In the genomic region with DNA sequence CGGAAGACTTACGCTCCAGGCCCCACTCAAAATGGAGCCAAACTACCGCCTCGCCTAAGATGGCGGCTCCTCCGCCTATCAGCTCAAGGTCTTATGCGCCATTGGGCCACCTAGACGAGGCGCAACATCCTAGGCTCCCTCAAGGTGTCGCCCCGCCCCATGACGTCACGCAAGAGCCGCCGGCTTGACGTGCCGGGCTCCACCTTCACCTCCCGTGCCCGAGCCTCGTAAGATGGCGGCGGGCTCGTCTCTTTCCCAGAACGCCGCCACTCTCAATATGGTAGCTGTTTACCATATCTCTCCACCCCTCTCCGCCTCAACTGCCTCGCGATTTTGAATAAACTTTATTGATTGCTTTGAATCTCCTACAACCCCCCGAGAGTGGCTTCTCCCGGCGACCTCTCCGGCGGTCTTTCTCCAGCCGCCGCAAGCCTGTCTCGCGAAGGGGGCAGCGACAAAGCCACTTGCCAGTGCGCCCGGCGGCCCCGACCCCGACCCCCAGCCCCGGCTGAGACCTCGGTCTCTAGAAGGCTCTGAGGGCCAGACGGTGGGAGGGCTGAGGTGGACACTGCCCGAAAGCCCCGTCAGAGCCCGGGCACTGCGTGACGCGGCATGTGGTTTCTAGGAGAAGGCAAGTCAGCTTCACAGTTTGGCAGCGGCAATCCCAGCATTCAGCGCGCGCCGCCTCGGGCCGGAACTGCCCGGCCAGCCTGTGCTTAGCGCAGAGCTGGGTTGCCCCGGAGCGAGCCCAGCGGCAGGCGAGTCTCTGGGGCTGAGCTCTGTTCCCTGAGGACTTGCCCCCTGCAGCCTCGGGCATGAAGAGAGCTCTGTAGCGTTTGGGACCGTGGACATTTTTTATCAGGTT, we compare ENCODE assay signal across 8 mouse cellular contexts. TPM values are rescaled to one million over a fixed set of nuclear protein-coding genes. Genes with fewer than 3 reads are reported as not detected.
DNase-seq lines count a peak whose midpoint lies in the region; ATAC-seq and TF ChIP-seq lines count a peak whose summit lies in the region.

A gene (plus strand): TSS at position 215 of the 865 bp plus-strand sequence.

- peak within 1 kb of the TSS; percentile 54 for H3K4me3 ChIP-seq in embryonic facial prominence, embryonic 13.5 days
- H3K4me3 ChIP-seq in kidney, adult 2 months (ENCODE audit: insufficient read depth, low read depth, low read length): peak within 1 kb of the TSS; percentile 71
- peak within 1 kb of the TSS; percentile 53 for H3K4me3 ChIP-seq in limb, embryonic 12.5 days (replicated peaks)
- peak within 1 kb of the TSS; percentile 64 for H3K4me3 ChIP-seq in midbrain, embryonic 15.5 days
- H3K4me3 ChIP-seq in spleen, adult 2 months (ENCODE audit: extremely low read depth, insufficient read depth, insufficient read length): peak within 1 kb of the TSS; percentile 85

- peak; percentile 96 for ATAC-seq in embryonic facial prominence, embryonic 13.5 days (ENCODE audit: insufficient number of reproducible peaks, insufficient read depth, low FRiP score, low TSS enrichment, low read depth)
- peak; percentile 97 for ATAC-seq in limb, embryonic 12.5 days (ENCODE audit: insufficient number of reproducible peaks, insufficient read depth, low FRiP score, low TSS enrichment, low read depth)
- peak; percentile 97 for ATAC-seq in midbrain, embryonic 15.5 days (replicated peaks)

- peak within 1 kb of the TSS; percentile 63 for H3K4me2 ChIP-seq in embryonic facial prominence, embryonic 13.5 days
- H3K4me2 ChIP-seq in limb, embryonic 12.5 days: peak within 1 kb of the TSS; percentile 64
- H3K4me2 ChIP-seq in midbrain, embryonic 15.5 days: peak within 1 kb of the TSS; percentile 62

- peak; percentile 28 for TF ChIP-seq POLR2A in kidney, adult 2 months (IDR thresholded peaks at IDR 0.05; ENCODE audit: low read depth, low read length)
- TF ChIP-seq POLR2A in spleen, adult 2 months (IDR thresholded peaks at IDR 0.05; ENCODE audit: low read depth, low read length): peak; percentile 48

- 24% methylated on average over 68 of the region's 68 CpGs for WGBS in embryonic facial prominence, embryonic 13.5 days
- under 1% methylated on average over 66 of the region's 68 CpGs for WGBS in kidney, adult 2 months
- 21% methylated on average over 68 of the region's 68 CpGs for WGBS in limb, embryonic 12.5 days
- 19% methylated on average over 68 of the region's 68 CpGs for WGBS in midbrain, embryonic 15.5 days
- 33% methylated on average over 68 of the region's 68 CpGs for WGBS in spleen, adult 2 months

- no peaks in the 10 kb centered on the region; the same call in 1 of the 2 replicates for H3K4me1 ChIP-seq in embryonic facial prominence, embryonic 13.5 days
- peaks cover 3% of the 10 kb centered on the region; the same call in 1 of the 2 replicates for H3K4me1 ChIP-seq in kidney, adult 2 months (ENCODE audit: control insufficient read depth, insufficient read depth, low read length)
- no peaks in the 10 kb centered on the region for H3K4me1 ChIP-seq in limb, embryonic 12.5 days (replicated peaks)
- H3K4me1 ChIP-seq in midbrain, embryonic 15.5 days: peaks cover 4% of the 10 kb centered on the region
- H3K4me1 ChIP-seq in spleen, adult 2 months (ENCODE audit: control insufficient read depth, insufficient read depth, insufficient read length): peaks cover 2% of the 10 kb centered on the region; the same call in 1 of the 2 replicates

- H3K27ac ChIP-seq in embryonic facial prominence, embryonic 13.5 days: peak within 1 kb of the TSS; percentile 96
- H3K27ac ChIP-seq in kidney, adult 2 months (ENCODE audit: insufficient read depth, low read depth, low read length): peak within 1 kb of the TSS; percentile 89
- H3K27ac ChIP-seq in limb, embryonic 12.5 days: peak within 1 kb of the TSS; percentile 97
- peak within 1 kb of the TSS; percentile 98 for H3K27ac ChIP-seq in midbrain, embryonic 15.5 days
- H3K27ac ChIP-seq in spleen, adult 2 months (ENCODE audit: insufficient read depth, low read length): peak within 1 kb of the TSS; percentile 94

- no peaks in the 10 kb centered on the region for H3K36me3 ChIP-seq in embryonic facial prominence, embryonic 13.5 days
- H3K36me3 ChIP-seq in kidney, adult 2 months (ENCODE audit: control insufficient read depth, insufficient read depth, low read length): no peaks in the 10 kb centered on the region
- H3K36me3 ChIP-seq in limb, embryonic 12.5 days: no peaks in the 10 kb centered on the region
- H3K36me3 ChIP-seq in midbrain, embryonic 15.5 days (replicated peaks): no peaks in the 10 kb centered on the region
- H3K36me3 ChIP-seq in spleen, adult 2 months (ENCODE audit: control insufficient read depth, insufficient read depth, low read length): 0 out of 2 replicates have a peak, but pooled peaks cover 1% of the 10 kb centered on the region

- TF ChIP-seq CTCF in kidney, adult 2 months (conservative IDR thresholded peaks at IDR 0.05; ENCODE audit: insufficient read depth, insufficient read length, low read depth, low read length): 0 out of 2 replicates have a peak, but pooled peaks have one; percentile 5
- TF ChIP-seq CTCF in spleen, adult 2 months (IDR thresholded peaks at IDR 0.05; ENCODE audit: extremely low read depth, insufficient read depth, insufficient read length, insufficient replicate concordance): no peak

- H3K9ac ChIP-seq in embryonic facial prominence, embryonic 13.5 days: peak within 1 kb of the TSS; percentile 77
- H3K9ac ChIP-seq in limb, embryonic 12.5 days (replicated peaks): peak within 1 kb of the TSS; percentile 63
- peak within 1 kb of the TSS; percentile 63 for H3K9ac ChIP-seq in midbrain, embryonic 15.5 days

- DNase-seq in 3134 (ENCODE audit: extremely low read depth, insufficient read length, low spot score): peak; percentile 95
- peak; percentile 96 to 98 for DNase-seq in adrenal gland, postnatal 36 days
- peak; percentile 93 to 97 for DNase-seq in heart, adult 18-20 months
- DNase-seq in kidney, adult 2 months: peak; percentile 97
- peak; percentile 93 to 94 for DNase-seq in spleen, adult 2 months (ENCODE audit: low read depth in 1 of 2, low spot score in 2 of 2)

- no peaks in the 10 kb centered on the region for H3K9me3 ChIP-seq in embryonic facial prominence, embryonic 13.5 days
- H3K9me3 ChIP-seq in limb, embryonic 12.5 days: no peaks in the 10 kb centered on the region
- H3K9me3 ChIP-seq in midbrain, embryonic 15.5 days: no peaks in the 10 kb centered on the region

- H3K27me3 ChIP-seq in embryonic facial prominence, embryonic 13.5 days: peaks cover 12% of the 10 kb centered on the region
- no peaks in the 10 kb centered on the region for H3K27me3 ChIP-seq in kidney, adult 2 months (replicated peaks; ENCODE audit: control insufficient read depth, insufficient read depth, low read length)
- peaks cover 28% of the 10 kb centered on the region for H3K27me3 ChIP-seq in limb, embryonic 12.5 days
- H3K27me3 ChIP-seq in midbrain, embryonic 15.5 days (replicated peaks): no peaks in the 10 kb centered on the region
- no peaks in the 10 kb centered on the region for H3K27me3 ChIP-seq in spleen, adult 2 months (ENCODE audit: control insufficient read depth, insufficient read depth, low read length)

RNA-seq across cellular contexts. Expression of the gene that starts here (rescaled TPM):
- 10 to 100 TPM; 26.5 to 29.9 TPM for total RNA-seq in adrenal gland, postnatal 36 days (2021)
- polyA plus RNA-seq in embryonic facial prominence, embryonic 13.5 days (2015; fragmentation: Nextera tagmentation; extraction: Ambion mirVana): 18.5 and 19.4 TPM in 2 replicates
- total RNA-seq in heart, adult 18-20 months (2021): 10 to 100 TPM; 12.2 to 17.8 TPM
- polyA plus RNA-seq in kidney, adult 2 months (2012; rRNA removed): 8.7 and 9.3 TPM in 2 replicates
- polyA plus RNA-seq in limb, embryonic 12.5 days (2016; fragmentation: Nextera tagmentation; extraction: Ambion mirVana): 18.6 and 19.7 TPM in 2 replicates
- polyA plus RNA-seq in midbrain, embryonic 15.5 days (2015; fragmentation: Nextera tagmentation; extraction: Ambion mirVana): 19.8 and 25.5 TPM in 2 replicates
- 9.1 and 9.3 TPM in 2 replicates for polyA plus RNA-seq in spleen, adult 2 months (2012; rRNA removed)

Comparison
In these comparisons a context has a peak if more than half of its experiments do, and no peak if none do; other contexts are left out.
1. Peak in every context shown above with its lines: DNase-seq, ATAC-seq, H3K4me3 ChIP-seq and H3K27ac ChIP-seq.